Mouse (Mus musculus) testis, postnatal 10 days (tissue): Measurements from ENCODE around the gene Hacd3.
"Not testable (repeated sequence)": the region's sequence is repeated elsewhere in the genome, so short reads cannot be mapped to it uniquely, and the experiment has no call there.

Experiments
- DNase-seq: peaks from one replicate; pipeline ENCODE4 v3.0.0; 2021; ENCODE audit warnings: low spot score

The Hacd3 gene

GRCm38 (mm10) chr9:65016978-65017827 is 4.3 kb downstream of the Hacd3 start:
- DNase-seq = no peak

DNA sequence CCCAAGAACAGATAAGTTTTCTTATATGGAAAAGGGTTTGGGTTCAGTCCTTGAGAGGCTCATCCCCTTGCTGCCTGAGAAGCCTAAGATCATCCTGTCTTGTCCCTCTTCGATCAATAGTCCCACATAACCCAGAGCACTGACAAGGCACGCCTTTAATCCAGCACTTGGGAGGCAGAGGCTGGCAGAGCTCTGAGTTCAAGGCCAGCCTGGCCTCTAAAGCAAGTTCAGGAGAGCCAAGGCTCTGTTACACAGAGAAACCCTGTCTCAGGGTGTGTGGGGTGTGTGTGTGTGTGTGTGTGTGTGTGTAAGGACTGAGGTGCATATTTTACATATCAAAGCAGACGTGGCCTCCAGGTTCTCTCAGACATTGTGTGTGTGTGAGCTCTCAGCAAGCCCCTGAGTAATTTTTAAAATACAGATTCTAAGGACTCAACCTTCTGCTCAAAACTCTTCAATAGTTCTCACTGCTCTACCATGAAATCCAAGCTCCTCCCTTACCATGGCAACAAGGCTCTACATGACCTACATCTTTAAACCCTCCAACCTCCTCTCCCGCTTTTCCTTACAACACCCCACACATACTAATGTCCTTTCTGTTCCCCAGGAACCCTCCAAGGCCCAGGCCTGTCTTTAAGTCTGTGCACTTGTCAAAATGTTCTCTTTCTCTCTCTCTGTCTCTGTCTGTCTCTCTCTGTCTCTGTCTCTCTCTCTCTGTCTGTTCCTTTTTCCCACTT is 5.1 kb downstream of the Hacd3 start:
- DNase-seq = no peak

DNA sequence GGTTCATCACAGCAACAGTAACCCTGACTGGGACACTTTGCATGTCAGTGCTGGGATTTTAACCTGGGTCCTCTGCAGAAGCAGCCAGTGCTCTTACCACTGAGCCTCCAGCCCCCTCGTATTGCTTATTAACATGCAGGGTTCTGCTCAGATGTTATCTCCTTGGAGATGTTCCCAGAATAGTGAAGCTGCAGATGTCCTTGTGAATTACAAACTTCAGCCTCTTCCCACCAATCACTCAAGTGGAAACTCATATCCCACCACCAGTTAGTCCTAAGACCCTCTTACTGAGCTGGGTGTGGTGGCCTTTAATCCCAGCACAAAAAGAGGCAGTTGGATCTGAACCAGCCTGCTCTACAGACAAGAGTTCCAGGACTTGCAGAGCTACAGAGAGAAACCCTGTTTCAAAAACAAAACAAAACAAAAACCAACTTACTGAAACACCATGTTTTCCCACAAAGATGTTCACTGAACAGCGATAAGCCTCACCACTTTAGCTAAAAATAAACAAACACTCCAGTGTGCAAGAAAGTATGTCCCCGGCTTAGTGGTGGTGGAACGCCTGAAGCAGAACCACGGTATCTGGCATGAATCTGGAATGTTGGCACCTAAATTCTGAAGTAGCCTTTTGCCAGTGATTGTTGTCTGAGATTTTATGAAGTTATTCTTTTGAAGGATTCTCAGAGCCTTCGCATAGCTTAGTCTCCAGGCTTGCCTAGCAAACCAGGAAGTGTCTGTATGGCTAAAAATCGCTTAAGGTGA is 5.9 kb downstream of the Hacd3 start:
- DNase-seq = no peak

DNA sequence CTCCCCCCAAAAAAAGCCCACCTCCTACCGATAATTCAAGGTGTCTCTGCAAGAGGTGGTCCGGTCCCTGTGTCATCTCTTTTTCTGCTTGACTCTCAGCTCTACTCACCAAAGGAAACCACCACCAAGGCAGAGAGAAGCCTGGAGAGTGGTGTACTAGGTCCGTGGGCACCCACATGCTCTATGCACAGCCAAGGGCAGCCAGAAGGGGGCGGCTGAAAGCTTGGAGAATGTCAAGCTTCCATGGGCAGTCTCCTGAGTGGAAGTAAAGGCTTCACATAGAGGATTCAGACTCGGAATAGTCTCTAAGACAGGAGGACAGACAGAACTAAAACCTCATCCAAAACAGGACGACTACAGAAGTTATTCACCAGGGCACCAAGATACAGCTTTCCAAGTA is 10.2 kb downstream of the Hacd3 start:
- peak; percentile 70 for DNase-seq

GRCm38 (mm10) chr9:65010632-65011031 is 10.9 kb downstream of the Hacd3 start:
- DNase-seq = no peak

GRCm38 (mm10) chr9:65005737-65006136 is 15.8 kb downstream of the Hacd3 start:
- no peak for DNase-seq

DNA sequence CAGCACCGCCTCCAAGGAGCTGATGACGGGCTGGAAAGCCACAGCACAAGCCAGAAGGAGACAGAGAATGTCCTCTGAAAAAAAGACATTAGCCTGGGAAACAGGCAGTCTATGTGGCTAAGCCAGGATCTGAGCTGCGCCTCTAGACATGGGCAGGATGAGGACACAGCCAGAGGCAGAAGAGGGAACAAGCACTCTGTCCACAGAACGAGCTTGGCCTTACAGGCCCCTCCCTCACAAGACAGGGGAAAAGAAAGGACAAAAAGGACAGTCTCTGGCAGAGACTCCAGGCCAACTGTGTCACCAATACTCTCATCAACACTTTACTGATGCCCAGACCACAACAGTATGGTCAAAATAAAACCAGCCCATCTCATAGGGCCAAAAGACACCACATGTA is 20.0 kb downstream of the Hacd3 start:
- no peak for DNase-seq

- DNase-seq = not testable (repeated sequence)
These were observed 26.0 kb downstream of the Hacd3 start for GRCm38 (mm10) chr9:64995464-64995863.

DNA sequence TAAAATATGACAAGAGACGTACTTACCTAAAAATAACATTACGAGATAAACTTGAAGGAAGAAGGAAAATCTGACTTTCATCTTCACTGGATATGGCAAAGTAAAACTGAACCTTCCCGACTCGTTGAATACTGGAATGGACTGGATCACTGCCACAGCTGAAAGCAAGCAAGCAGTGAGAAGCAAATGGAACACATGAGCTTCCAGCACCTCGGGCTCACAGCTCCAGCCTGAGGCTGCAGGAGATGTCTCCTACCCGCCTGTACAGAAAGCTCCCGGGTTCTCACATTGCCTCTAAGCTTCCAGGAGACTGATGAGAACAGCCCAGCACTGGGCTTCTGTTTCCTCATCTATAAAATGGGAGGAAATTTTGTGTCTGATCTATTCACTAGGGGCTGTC is 31.2 kb downstream of the Hacd3 start:
- DNase-seq = no peak

GRCm38 (mm10) chr9:64988443-64988842 is 33.0 kb downstream of the Hacd3 start:
- DNase-seq = no peak

GRCm38 (mm10) chr9:64987651-64988050 is 33.8 kb downstream of the Hacd3 start:
- no peak for DNase-seq

- no peak for DNase-seq
These were observed 35.7 kb downstream of the Hacd3 start for GRCm38 (mm10) chr9:64985807-64986206.

DNA sequence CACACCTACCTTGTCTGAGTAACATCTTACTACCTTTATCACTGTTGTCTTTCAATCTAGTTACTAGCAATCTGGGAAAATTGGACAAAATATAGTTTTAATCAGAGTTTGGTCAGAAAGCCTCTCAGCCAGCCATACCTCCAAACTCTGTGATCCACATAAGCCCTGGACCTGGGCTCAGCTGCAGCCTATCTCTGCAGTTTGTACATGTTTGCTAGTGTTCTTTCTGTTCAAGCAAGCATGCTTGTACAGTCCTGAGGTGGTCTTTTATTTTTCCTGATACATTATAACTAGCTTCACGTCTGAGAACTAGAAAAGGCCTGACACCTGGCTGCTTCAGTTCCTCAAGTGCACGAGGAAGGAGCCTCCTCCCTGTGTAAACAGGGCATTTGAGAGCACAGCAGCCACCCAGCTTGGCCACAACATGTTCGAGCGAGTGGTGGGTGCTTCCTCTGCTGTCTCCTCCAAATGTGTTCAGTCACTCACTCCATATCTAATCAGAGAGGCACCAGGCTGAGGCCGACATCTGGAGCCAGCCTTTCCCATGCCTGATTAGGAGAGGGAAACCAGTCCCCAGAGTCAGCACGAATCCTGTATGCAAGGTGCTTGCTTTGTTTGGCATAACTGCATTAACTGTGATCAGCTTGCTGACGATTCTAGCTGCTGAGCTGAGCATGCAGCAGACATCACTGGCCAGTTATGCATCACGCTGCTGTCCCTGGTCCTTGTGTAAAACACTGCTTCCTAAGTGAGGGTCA is 36.3 kb downstream of the Hacd3 start:
- DNase-seq = no peak

DNA sequence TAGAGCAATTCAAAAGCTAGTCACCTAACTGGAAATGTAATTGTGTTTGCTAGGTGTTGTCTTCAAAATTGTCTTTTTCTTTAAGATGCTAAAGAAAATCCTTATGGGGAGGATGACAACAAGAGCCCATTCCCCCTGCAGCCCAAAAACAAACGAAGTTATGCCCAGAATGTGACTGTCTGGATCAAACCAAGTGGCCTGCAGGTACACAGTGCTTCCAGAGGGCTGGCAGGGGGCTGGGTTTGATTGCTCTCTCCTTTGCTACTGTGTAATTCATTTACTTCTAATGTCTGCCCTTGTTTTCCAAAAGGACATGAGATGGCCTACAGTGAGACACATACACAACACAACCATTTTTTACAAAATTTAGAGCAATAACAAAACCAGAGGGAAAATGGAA is 39.6 kb downstream of the Hacd3 start:
- no peak for DNase-seq

DNA sequence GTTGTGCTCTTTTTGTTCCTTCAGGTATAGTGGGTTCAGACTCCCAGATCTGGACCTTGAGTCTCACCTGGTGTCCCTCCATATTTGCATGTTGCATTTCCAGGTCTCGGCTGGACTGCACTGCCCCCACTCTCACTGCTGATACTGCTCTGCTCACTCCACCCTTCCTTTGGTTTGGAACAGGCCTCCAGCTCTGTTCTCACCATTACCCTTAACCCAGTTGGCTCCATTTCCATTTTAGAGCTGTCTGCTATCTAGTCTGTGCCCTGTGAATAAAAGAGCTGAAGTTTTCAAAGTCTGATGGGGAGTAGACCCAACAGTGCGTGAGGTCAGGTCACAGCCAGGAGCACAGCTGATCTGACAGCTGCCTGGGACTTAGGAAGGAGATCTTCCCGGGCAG is 40.9 kb downstream of the Hacd3 start:
- DNase-seq = no peak

DNA sequence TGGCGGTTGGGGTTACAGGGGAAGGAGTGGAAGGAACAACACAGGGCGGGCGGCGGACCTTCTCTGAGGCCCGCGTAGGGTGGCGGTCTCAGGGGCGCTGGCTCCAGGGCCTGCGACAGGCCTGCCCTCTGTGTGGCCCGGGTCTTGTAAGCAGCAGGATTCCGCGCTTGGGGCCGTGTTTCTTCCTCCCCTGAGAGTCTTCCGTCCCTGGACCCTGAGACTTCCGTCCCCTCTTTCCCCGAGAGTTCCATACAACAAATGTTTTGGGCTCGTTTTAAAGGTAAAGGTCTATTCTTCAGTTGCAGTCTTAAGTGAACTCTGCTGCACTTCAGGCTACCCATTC is 60.5 kb downstream of the Hacd3 start:
- DNase-seq = no peak

- peak; percentile 97 for DNase-seq
These were observed 61.1 kb downstream of the Hacd3 start, which contains the start of gene Ints14 for GRCm38 (mm10) chr9:64960117-64960977. Gene Ints14, plus strand, starts transcription at chr9:64960905.

DNA sequence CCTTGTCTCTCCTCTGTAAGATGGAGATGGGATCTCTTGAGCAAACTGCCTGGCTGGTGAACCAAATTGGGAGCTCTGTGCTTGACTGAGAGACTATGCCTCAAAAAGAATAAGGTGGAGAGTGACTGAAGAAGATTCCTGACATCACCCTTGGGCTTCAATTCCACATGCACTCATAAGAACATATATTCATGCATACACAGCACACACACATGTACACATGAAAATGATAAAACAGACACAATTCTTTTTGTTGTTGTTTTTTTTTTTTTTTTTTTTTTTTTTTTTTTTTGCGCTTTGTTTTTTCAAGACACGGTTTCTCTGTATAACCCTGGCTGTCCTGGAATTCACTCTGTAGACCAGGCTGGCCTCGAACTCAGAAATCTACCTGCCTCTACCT is 64.2 kb downstream of the Hacd3 start:
- no peak for DNase-seq

- DNase-seq = no peak
These were observed 65.2 kb downstream of the Hacd3 start for GRCm38 (mm10) chr9:64956337-64956736.

GRCm38 (mm10) chr9:64953190-64953589 is 68.3 kb downstream of the Hacd3 start:
- no peak for DNase-seq

DNA sequence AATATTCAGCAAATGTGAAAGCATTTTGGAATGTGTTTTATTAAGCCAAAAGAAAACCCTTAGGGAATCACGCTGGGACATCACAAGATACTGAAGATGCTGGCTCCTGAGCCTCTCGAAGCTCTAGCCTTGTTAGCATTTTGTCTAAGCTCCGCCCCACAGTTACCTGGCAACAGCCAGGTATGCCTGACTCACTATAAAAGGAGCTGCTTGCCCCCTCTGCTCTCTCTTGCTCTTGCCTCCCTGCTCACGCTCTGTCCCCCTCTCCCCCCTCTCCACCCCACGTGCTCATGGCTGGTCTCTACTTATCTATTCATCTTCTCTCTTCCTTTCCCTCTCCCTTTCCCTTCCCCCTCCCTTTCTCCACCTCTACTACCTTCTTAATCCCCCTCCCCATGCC is 69.4 kb downstream of the Hacd3 start:
- no peak for DNase-seq
